14 mouse cellular contexts compared by ENCODE assay signal in genomic region chr1:119409599-119410168, GRCm38 (mm10). TPM values are rescaled to one million over a fixed set of nuclear protein-coding genes. Genes with fewer than 3 reads are reported as not detected.
DNase-seq lines count a peak whose midpoint lies in the region; ATAC-seq and TF ChIP-seq lines count a peak whose summit lies in the region.
"Had no signal": no experiment of that assay in that cellular context is flagged by ENCODE, and none has a peak within 500 bp of the region (broad histone marks: within the 10 kb centered on the region; RNA-seq: fewer than 3 reads in every experiment).

No protein-coding gene starts in this region.

- TF ChIP-seq CTCF in hindbrain, postnatal 0 days (IDR thresholded peaks at IDR 0.05; ENCODE audit: low read depth), result no peak

- peaks cover 26% of the 10 kb centered on the region for H3K4me1 ChIP-seq in forebrain, embryonic 13.5 days
- H3K4me1 ChIP-seq in forebrain, embryonic 11.5 days (replicated peaks; ENCODE audit: control insufficient read depth, insufficient read depth, low read length), result 0 out of 2 replicates have a peak, but pooled peaks cover 2% of the 10 kb centered on the region
- peaks cover 1% of the 10 kb centered on the region; the same call in 1 of the 2 replicates for H3K4me1 ChIP-seq in lung, embryonic 16.5 days (replicated peaks; ENCODE audit: control insufficient read depth, insufficient read depth, low read length)
- H3K4me1 ChIP-seq in hindbrain, postnatal 0 days (ENCODE audit: insufficient read depth, low read length), result no peaks in the 10 kb centered on the region
- H3K4me1 ChIP-seq: liver, embryonic 12.5 days had no signal

- peak; percentile 22; the same call in 1 of the 2 replicates for ATAC-seq in forebrain, embryonic 13.5 days
- no peak for ATAC-seq in forebrain, embryonic 11.5 days (replicated peaks; ENCODE audit: low FRiP score)
- peak; percentile 42 for ATAC-seq in lung, embryonic 16.5 days (ENCODE audit: low read depth)
- ATAC-seq in hindbrain, postnatal 0 days, result peak; percentile 74
- ATAC-seq: liver, embryonic 12.5 days; Patski had no signal

- H3K4me3 ChIP-seq in forebrain, embryonic 13.5 days, result no peak overlapping the region
- no peak overlapping the region for H3K4me3 ChIP-seq in forebrain, embryonic 11.5 days (ENCODE audit: low read depth, low read length)
- H3K4me3 ChIP-seq in lung, embryonic 16.5 days (ENCODE audit: low read length), result no peak overlapping the region
- H3K4me3 ChIP-seq in hindbrain, postnatal 0 days (ENCODE audit: low read length), result no peak overlapping the region
- H3K4me3 ChIP-seq: heart, embryonic 15.5 days; liver, embryonic 12.5 days; stomach, embryonic 15.5 days had no signal

- H3K27me3 ChIP-seq in forebrain, embryonic 13.5 days, result no peaks in the 10 kb centered on the region
- no peaks in the 10 kb centered on the region for H3K27me3 ChIP-seq in forebrain, embryonic 11.5 days (ENCODE audit: control insufficient read depth, insufficient read depth, low read length)
- H3K27me3 ChIP-seq in lung, embryonic 16.5 days (ENCODE audit: control insufficient read depth, insufficient read depth, low read depth, low read length), result no peaks in the 10 kb centered on the region
- no peaks in the 10 kb centered on the region for H3K27me3 ChIP-seq in hindbrain, postnatal 0 days (ENCODE audit: insufficient read depth, low read length)
- H3K27me3 ChIP-seq: heart, embryonic 15.5 days; Patski; stomach, embryonic 15.5 days had no signal

- 60% methylated on average over 5 of the region's 5 CpGs for WGBS in forebrain, embryonic 13.5 days
- 64% methylated on average over 5 of the region's 5 CpGs for whole genome bisulfite sequencing in forebrain, embryonic 11.5 days
- WGBS in lung, embryonic 16.5 days, result 36% methylated on average over 5 of the region's 5 CpGs
- 38% methylated on average over 5 of the region's 5 CpGs for WGBS in hindbrain, postnatal 0 days

- no peaks in the 10 kb centered on the region for H3K9me3 ChIP-seq in forebrain, embryonic 13.5 days (replicated peaks)
- H3K9me3 ChIP-seq in forebrain, embryonic 11.5 days (ENCODE audit: control insufficient read depth, low read length), result no peaks in the 10 kb centered on the region
- H3K9me3 ChIP-seq in lung, embryonic 16.5 days (ENCODE audit: control insufficient read depth, low read length), result no peaks in the 10 kb centered on the region
- no peaks in the 10 kb centered on the region for H3K9me3 ChIP-seq in hindbrain, postnatal 0 days (ENCODE audit: low read length)
- H3K9me3 ChIP-seq: heart, embryonic 15.5 days; liver, embryonic 12.5 days; stomach, embryonic 15.5 days had no signal

- DNase-seq in forebrain, embryonic 11.5 days (ENCODE audit: low spot score), result no peak
- DNase-seq in lung, postnatal 36 days, result no peak
- DNase-seq in ES-CJ7 (ENCODE audit: low read depth, low spot score), result peak; percentile 52
- peak; percentile 56 for DNase-seq in hindbrain, postnatal 0 days (ENCODE audit: low spot score)
- no peak for DNase-seq in right cerebral cortex, postnatal 4 days
- DNase-seq: adrenal gland, adult 8-10 months; thymus, postnatal 25 days had no signal

- no peak overlapping the region for H3K27ac ChIP-seq in forebrain, embryonic 13.5 days
- no peak overlapping the region for H3K27ac ChIP-seq in forebrain, embryonic 11.5 days (ENCODE audit: low read depth, low read length)
- H3K27ac ChIP-seq in lung, embryonic 16.5 days (ENCODE audit: low read length), result no peak overlapping the region
- H3K27ac ChIP-seq in hindbrain, postnatal 0 days, result no peak overlapping the region
- H3K27ac ChIP-seq: heart, embryonic 15.5 days; liver, embryonic 12.5 days; stomach, embryonic 15.5 days had no signal

- no peak overlapping the region for H3K4me2 ChIP-seq in forebrain, embryonic 13.5 days
- H3K4me2 ChIP-seq in forebrain, embryonic 11.5 days (ENCODE audit: low read depth, low read length, severe bottlenecking), result no peak overlapping the region
- no peak overlapping the region for H3K4me2 ChIP-seq in lung, embryonic 16.5 days (ENCODE audit: low read depth, low read length)
- H3K4me2 ChIP-seq in hindbrain, postnatal 0 days (ENCODE audit: low read depth, low read length), result no peak overlapping the region
- H3K4me2 ChIP-seq: heart, embryonic 15.5 days; liver, embryonic 12.5 days; stomach, embryonic 15.5 days had no signal

- no peaks in the 10 kb centered on the region for H3K36me3 ChIP-seq in forebrain, embryonic 13.5 days (ENCODE audit: poor library complexity, severe bottlenecking)
- H3K36me3 ChIP-seq in forebrain, embryonic 11.5 days (ENCODE audit: control insufficient read depth, insufficient read depth, low read length), result no peaks in the 10 kb centered on the region
- no peaks in the 10 kb centered on the region for H3K36me3 ChIP-seq in lung, embryonic 16.5 days (ENCODE audit: control insufficient read depth, insufficient read depth, low read length)
- H3K36me3 ChIP-seq in hindbrain, postnatal 0 days (ENCODE audit: insufficient read depth, low read length), result no peaks in the 10 kb centered on the region
- H3K36me3 ChIP-seq: heart, embryonic 15.5 days; liver, embryonic 12.5 days; stomach, embryonic 15.5 days had no signal

- H3K9ac ChIP-seq in forebrain, embryonic 13.5 days, result no peak overlapping the region
- no peak overlapping the region for H3K9ac ChIP-seq in forebrain, embryonic 11.5 days (ENCODE audit: low read length)
- no peak overlapping the region for H3K9ac ChIP-seq in lung, embryonic 16.5 days (ENCODE audit: low read length)
- H3K9ac ChIP-seq in hindbrain, postnatal 0 days (replicated peaks; ENCODE audit: low read length), result no peak overlapping the region
- H3K9ac ChIP-seq: heart, embryonic 15.5 days; liver, embryonic 12.5 days; stomach, embryonic 15.5 days had no signal

RNA-seq across cellular contexts. Expression of gene Inhbb, which starts 12.4 kb away (rescaled TPM):
- polyA plus RNA-seq in forebrain, embryonic 13.5 days (2015; fragmentation: Nextera tagmentation; extraction: Ambion mirVana), result 4.1 and 4.6 TPM in 2 replicates
- polyA plus RNA-seq in forebrain, embryonic 11.5 days (2014; fragmentation: Nextera tagmentation; extraction: Ambion mirVana), result 0.63 and 0.81 TPM in 2 replicates
- polyA plus RNA-seq in lung, embryonic 16.5 days (2015; fragmentation: Nextera tagmentation; extraction: Ambion mirVana), result 0.36 and 0.53 TPM in 2 replicates
- total RNA-seq in hindbrain, postnatal 0 days (2014; rRNA removed), result 7.1 and 9.9 TPM in 2 replicates
- polyA plus RNA-seq in hindbrain, postnatal 0 days (2015; fragmentation: Nextera tagmentation; extraction: Ambion mirVana), result 3.3 and 3.4 TPM in 2 replicates
- total RNA-seq: CH12.LX had no signal

Comparison
In these comparisons a context has a peak if more than half of its experiments do, and no peak if none do; other contexts are left out.
1. DNase-seq: peak in ES-CJ7 (single experiment) and hindbrain, postnatal 0 days (single experiment); none in forebrain, embryonic 11.5 days (single experiment), lung, postnatal 36 days (single experiment) and right cerebral cortex, postnatal 4 days (single experiment).